Mouse (Mus musculus) kidney, adult 2 months (tissue): ENCODE data around the gene Polr2h.

Experiments
- CTCF ChIP-seq: fragments of 200-500 bp; conservative IDR thresholded peaks from 2 replicates; pipeline ENCODE4 v1.5.1; 2011; ENCODE audit warnings: low read depth, mild to moderate bottlenecking, control low read depth, low read length, moderate library complexity, mixed read lengths; ENCODE audit not compliant: insufficient read depth, insufficient read length
- POLR2A ChIP-seq: fragments of 200-500 bp; IDR thresholded peaks from one replicate; pipeline ENCODE4 v1.6.1; 2011; ENCODE audit warnings: low read depth, low read length, control low read depth

DNA sequence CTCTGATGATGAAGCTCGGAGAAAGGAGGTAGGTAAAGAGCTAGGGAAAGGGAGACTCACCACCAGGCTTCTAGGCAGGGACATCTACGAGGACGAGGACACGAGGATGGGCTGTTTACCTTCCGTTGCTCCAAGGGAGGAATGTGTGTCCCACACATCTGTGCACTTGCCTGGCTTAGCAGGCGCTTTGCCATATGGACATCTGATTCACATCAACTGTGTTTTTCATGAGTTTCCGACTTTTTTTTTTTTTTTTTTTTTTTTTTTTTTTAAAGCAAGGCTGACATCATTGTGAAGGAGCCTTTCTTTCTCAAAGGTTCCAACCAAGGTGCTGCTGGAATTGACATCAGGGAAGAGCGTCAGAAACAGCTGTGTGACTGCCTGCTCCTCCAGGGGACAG, 33.1 kb downstream of the Polr2h start:
- TF ChIP-seq CTCF: no peak
- no peak for TF ChIP-seq POLR2A
